Mouse (Mus musculus) CD4-positive, CD25-positive, alpha-beta regulatory T cell (primary cell): ENCODE measurements around the gene Wasf3. TPM values are rescaled to one million over a fixed set of nuclear protein-coding genes. Genes with fewer than 3 reads are reported as not detected.

Experiments used
- polyA plus RNA-seq: library from polyadenylated mRNA; unstranded; fragments of 100-300 nt; shearing (Covaris generic); gene quantifications from one replicate; pipeline ENCODE4 v1.2.1, GENCODE M21; 2017

The Wasf3 gene
- not detected for polyA plus RNA-seq

DNA sequence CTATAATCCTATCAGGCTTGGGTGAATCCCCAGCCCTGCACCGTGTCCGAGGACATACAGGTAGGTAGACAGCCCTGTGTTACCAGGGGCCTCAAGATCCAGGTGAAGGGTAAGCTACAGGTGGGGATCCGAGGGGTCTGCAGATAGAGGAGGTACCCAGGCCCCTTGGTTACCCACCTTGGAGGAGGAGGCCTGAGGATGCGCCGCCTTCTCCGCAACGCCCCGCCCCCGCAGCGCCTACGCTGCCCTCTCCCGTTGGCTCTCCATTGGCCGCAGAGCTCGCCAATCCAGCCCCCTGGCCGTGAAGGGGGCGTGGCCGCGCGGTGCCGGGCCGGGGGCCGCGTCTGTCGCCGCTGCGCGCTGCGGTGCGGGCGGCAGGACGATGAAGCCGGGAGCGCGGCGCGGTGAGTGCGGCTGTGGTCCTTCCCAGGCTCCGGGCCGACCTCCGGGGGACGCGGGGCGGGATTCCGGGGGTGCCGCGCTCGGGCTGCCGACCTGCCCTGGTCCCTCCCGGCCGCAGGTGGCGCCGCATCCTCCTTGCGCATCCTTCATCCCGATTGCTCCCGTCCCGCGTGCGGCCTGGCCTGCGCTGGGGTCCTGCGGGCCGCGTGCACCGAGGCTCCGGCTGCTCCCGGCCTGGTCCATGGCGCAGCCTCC, at the start of gene Wasf3:
TSS of gene Wasf3 (plus strand) at position 51 of the 657 bp plus-strand sequence.

DNA sequence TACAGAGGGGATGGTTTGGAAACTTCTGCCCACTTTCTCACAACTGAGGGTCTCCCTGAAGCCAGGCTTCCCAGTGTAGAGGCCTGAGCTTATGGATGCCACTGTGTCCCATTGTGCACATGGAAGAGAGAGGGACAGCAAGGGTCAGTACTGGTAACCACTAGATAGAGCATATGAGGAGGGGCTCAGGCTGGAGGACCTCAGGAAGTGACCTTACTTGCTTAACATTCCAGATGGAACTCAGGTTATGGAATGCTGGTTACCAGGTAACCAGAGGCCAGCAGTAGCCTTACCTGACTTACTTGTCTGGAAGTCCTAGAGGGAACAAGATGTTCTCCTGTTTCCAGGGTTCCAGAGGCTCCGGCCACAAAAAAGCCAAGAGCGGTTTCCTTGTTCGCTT, 96.9 kb downstream of the Wasf3 start, which contains the start of gene Gm6408:
TSS of gene Gm6408 (plus strand) at position 301 of the 400 bp plus-strand sequence.

DNA sequence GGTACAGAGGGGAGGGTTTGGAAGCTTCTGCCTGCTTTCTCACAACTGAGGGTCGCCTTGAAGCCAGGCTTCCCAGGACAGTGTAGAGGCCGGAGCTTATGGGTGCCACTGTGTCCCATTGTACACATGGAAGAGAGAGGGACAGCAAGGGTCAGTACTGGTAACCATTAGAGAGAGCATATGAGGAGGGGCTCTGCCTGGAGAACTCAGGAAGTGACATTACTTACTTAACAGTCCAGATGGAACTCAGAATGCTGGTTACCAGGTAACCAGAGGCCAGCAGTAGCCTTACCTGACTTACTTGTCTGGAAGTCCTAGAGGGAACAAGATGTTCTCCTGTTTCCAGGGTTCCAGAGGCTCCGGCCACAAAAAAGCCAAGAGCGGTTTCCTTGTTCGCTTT, 106.3 kb downstream of the Wasf3 start, which contains the start of gene Gm6370:
TSS of gene Gm6370 (plus strand) at position 301 of the 400 bp plus-strand sequence.

DNA sequence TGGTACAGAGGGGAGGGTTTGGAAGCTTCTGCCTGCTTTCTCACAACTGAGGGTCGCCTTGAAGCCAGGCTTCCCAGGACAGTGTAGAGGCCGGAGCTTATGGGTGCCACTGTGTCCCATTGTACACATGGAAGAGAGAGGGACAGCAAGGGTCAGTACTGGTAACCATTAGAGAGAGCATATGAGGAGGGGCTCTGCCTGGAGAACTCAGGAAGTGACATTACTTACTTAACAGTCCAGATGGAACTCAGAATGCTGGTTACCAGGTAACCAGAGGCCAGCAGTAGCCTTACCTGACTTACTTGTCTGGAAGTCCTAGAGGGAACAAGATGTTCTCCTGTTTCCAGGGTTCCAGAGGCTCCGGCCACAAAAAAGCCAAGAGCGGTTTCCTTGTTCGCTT, 117.3 kb downstream of the Wasf3 start, which contains the start of gene 4930449I24Rik:
TSS of gene 4930449I24Rik (plus strand) at position 301 of the 400 bp plus-strand sequence.

DNA sequence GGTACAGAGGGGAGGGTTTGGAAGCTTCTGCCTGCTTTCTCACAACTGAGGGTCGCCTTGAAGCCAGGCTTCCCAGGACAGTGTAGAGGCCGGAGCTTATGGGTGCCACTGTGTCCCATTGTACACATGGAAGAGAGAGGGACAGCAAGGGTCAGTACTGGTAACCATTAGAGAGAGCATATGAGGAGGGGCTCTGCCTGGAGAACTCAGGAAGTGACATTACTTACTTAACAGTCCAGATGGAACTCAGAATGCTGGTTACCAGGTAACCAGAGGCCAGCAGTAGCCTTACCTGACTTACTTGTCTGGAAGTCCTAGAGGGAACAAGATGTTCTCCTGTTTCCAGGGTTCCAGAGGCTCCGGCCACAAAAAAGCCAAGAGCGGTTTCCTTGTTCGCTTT, 129.0 kb downstream of the Wasf3 start, which contains the start of gene Gm3402:
TSS of gene Gm3402 (plus strand) at position 301 of the 400 bp plus-strand sequence.

Other genes with a start within 250 kb of the Wasf3 start
- not detected for gene Gm5565, start 224.4 kb upstream of the Wasf3 start, polyA plus RNA-seq
- gene Gm6309, start 214.3 kb upstream of the Wasf3 start, polyA plus RNA-seq: not detected
- gene 1700001J03Rik, start 199.7 kb upstream of the Wasf3 start, polyA plus RNA-seq: 0.51 TPM
- gene Rnf6, start 163.4 kb upstream of the Wasf3 start, polyA plus RNA-seq: 72.1 TPM
- gene Cdk8, start 153.8 kb upstream of the Wasf3 start, polyA plus RNA-seq: 16.5 TPM
- gene Gm6408, start 97.0 kb downstream of the Wasf3 start, polyA plus RNA-seq: not detected
- gene Gm6370, start 106.4 kb downstream of the Wasf3 start, polyA plus RNA-seq: not detected
- not detected for gene 4930449I24Rik, start 117.4 kb downstream of the Wasf3 start, polyA plus RNA-seq
- gene Gm3402, start 129.1 kb downstream of the Wasf3 start, polyA plus RNA-seq: not detected
- not detected for gene Gm3404, start 140.8 kb downstream of the Wasf3 start, polyA plus RNA-seq
- gene Gm3409, start 152.7 kb downstream of the Wasf3 start, polyA plus RNA-seq: not detected
- gene Gm3415, start 171.2 kb downstream of the Wasf3 start, polyA plus RNA-seq: not detected
- not detected for gene Gpr12, start 200.3 kb downstream of the Wasf3 start, polyA plus RNA-seq